Mouse (Mus musculus) left cerebral cortex, postnatal 10 days (tissue): ENCODE data around the gene Hacd4. TPM values are rescaled to one million over a fixed set of nuclear protein-coding genes. Genes with fewer than 3 reads are reported as not detected.

ENCODE experiments used
- DNase-seq, 2 experiments: peaks; one replicate each; pipeline ENCODE4 v3.0.0; 2021 to 2022; ENCODE audit warnings: low spot score in 2 of 2, mixed read lengths in 1 of 2; ENCODE audit errors: extremely low spot score in 1 of 2
- intact Hi-C: fragments of 180-260 bp; cut with DNase I; formaldehyde crosslinking; loops from one replicate; pipeline ENCODE4 v1.15.1; 2025
- total RNA-seq, 2 experiments: library from RNA; stranded (reverse); gene quantifications; 2 replicates each; pipeline ENCODE4 v1.2.3; 2021

Gene Hacd4
- total RNA-seq, result 1 to 10 TPM; 2.8 to 3.5 TPM

- peak in 1 of 2 experiments; percentile 82 for DNase-seq
- intact Hi-C loops, result no loop called here
These were observed at the start of gene Hacd4 for GRCm38 (mm10) chr4:88438326-88438989. Gene Hacd4 (minus strand): TSS chr4:88438928.

- no peak for DNase-seq
- intact Hi-C loops, result no loop called here
These were observed 49.4 kb upstream of the Hacd4 start for GRCm38 (mm10) chr4:88488107-88488506.

GRCm38 (mm10) chr4:88480130-88480529 lies 41.4 kb upstream of the Hacd4 start:
- no peak for DNase-seq
- intact Hi-C loops, result no loop called here

- no peak for DNase-seq
- intact Hi-C loops, result no loop called here
These were observed 40.1 kb upstream of the Hacd4 start for GRCm38 (mm10) chr4:88478809-88479186.

- no peak for DNase-seq
- intact Hi-C loops, result no loop called here
These were observed 39.6 kb upstream of the Hacd4 start for GRCm38 (mm10) chr4:88478177-88478808.

GRCm38 (mm10) chr4:88476511-88477210 lies 37.9 kb upstream of the Hacd4 start:
- no peak for DNase-seq
- intact Hi-C loops, result no loop called here

GRCm38 (mm10) chr4:88476084-88476483 lies 37.4 kb upstream of the Hacd4 start:
- no peak for DNase-seq
- intact Hi-C loops, result no loop called here

GRCm38 (mm10) chr4:88471528-88471927 lies 32.8 kb upstream of the Hacd4 start:
- intact Hi-C loops, result no loop called here
- DNase-seq, result no peak

- intact Hi-C loops, result no loop called here
- DNase-seq, result no peak
These were observed 25.8 kb upstream of the Hacd4 start for GRCm38 (mm10) chr4:88464574-88464973.

- no peak for DNase-seq
- intact Hi-C loops, result no loop called here
These were observed 24.4 kb upstream of the Hacd4 start for GRCm38 (mm10) chr4:88462981-88463646.

GRCm38 (mm10) chr4:88462501-88462900 lies 23.8 kb upstream of the Hacd4 start:
- DNase-seq, result no peak
- intact Hi-C loops, result no loop called here

GRCm38 (mm10) chr4:88461315-88461714 lies 22.6 kb upstream of the Hacd4 start:
- intact Hi-C loops, result no loop called here

GRCm38 (mm10) chr4:88458673-88459072 lies 19.9 kb upstream of the Hacd4 start:
- intact Hi-C loops, result no loop called here

More at GRCm38 (mm10) chr4:88461315-88461714, 22.6 kb upstream of the Hacd4 start:
- DNase-seq, result no peak

GRCm38 (mm10) chr4:88458093-88458492 lies 19.4 kb upstream of the Hacd4 start:
- intact Hi-C loops, result no loop called here

More at GRCm38 (mm10) chr4:88458673-88459072, 19.9 kb upstream of the Hacd4 start:
- DNase-seq, result no peak

GRCm38 (mm10) chr4:88450087-88450765 lies 11.5 kb upstream of the Hacd4 start:
- intact Hi-C loops, result no loop called here
- no peak for DNase-seq

More at GRCm38 (mm10) chr4:88458093-88458492, 19.4 kb upstream of the Hacd4 start:
- no peak for DNase-seq

- DNase-seq, result no peak
- intact Hi-C loops, result no loop called here
These were observed 10.2 kb upstream of the Hacd4 start for GRCm38 (mm10) chr4:88448976-88449375.

- intact Hi-C loops, result no loop called here
- no peak for DNase-seq
These were observed 2.1 kb upstream of the Hacd4 start for GRCm38 (mm10) chr4:88440814-88441213.

- DNase-seq, result no peak
- intact Hi-C loops, result no loop called here
These were observed 968 bp upstream of the Hacd4 start for GRCm38 (mm10) chr4:88439669-88440123.

- intact Hi-C loops, result no loop called here
These were observed 232 bp upstream of the Hacd4 start for GRCm38 (mm10) chr4:88438990-88439329.

More at GRCm38 (mm10) chr4:88438990-88439329, 232 bp upstream of the Hacd4 start:
- no peak for DNase-seq
